Mouse (Mus musculus) spleen, postnatal 4 days (tissue): ENCODE results near the gene Galnt14.

Experiments used
- DNase-seq, 2 experiments: peaks; one replicate each; pipeline ENCODE4 v3.0.0; 2022; ENCODE audit warnings: low spot score in 2 of 2

The Galnt14 gene

GRCm38 (mm10) chr17:73668996-73669395 lies 41.3 kb downstream of the Galnt14 start:
- DNase-seq = no peak

- no peak for DNase-seq
Measured at GRCm38 (mm10) chr17:73663237-73663636, 47.0 kb downstream of the Galnt14 start.

GRCm38 (mm10) chr17:73658731-73659445 lies 51.4 kb downstream of the Galnt14 start:
- no peak for DNase-seq

- no peak for DNase-seq
Measured at GRCm38 (mm10) chr17:73656373-73656772, 53.9 kb downstream of the Galnt14 start.

- DNase-seq = no peak
Measured at GRCm38 (mm10) chr17:73654261-73654660, 56.0 kb downstream of the Galnt14 start.

GRCm38 (mm10) chr17:73649371-73649770 lies 60.9 kb downstream of the Galnt14 start:
- DNase-seq = no peak

- no peak for DNase-seq
Measured at GRCm38 (mm10) chr17:73641676-73642075, 68.6 kb downstream of the Galnt14 start.

GRCm38 (mm10) chr17:73640117-73640480 lies 70.2 kb downstream of the Galnt14 start:
- no peak for DNase-seq

- no peak for DNase-seq
Measured at GRCm38 (mm10) chr17:73639401-73640116, 70.7 kb downstream of the Galnt14 start.

- DNase-seq = peak in 1 of 2 experiments; percentile 13
Measured at GRCm38 (mm10) chr17:73636988-73637387, 73.3 kb downstream of the Galnt14 start.

- no peak for DNase-seq
Measured at GRCm38 (mm10) chr17:73634896-73635295, 75.4 kb downstream of the Galnt14 start.

GRCm38 (mm10) chr17:73633991-73634710 lies 76.1 kb downstream of the Galnt14 start:
- no peak for DNase-seq

- DNase-seq = no peak
Measured at GRCm38 (mm10) chr17:73628263-73628914, 81.9 kb downstream of the Galnt14 start.

GRCm38 (mm10) chr17:73626912-73627311 lies 83.3 kb downstream of the Galnt14 start:
- no peak for DNase-seq

GRCm38 (mm10) chr17:73620049-73620448 lies 90.2 kb downstream of the Galnt14 start:
- no peak for DNase-seq

- no peak for DNase-seq
Measured at GRCm38 (mm10) chr17:73602552-73603478, 107.4 kb downstream of the Galnt14 start.

- no peak for DNase-seq
Measured at GRCm38 (mm10) chr17:73599923-73600322, 110.3 kb downstream of the Galnt14 start.

GRCm38 (mm10) chr17:73592081-73592480 lies 118.2 kb downstream of the Galnt14 start:
- DNase-seq = no peak

GRCm38 (mm10) chr17:73587573-73587972 lies 122.7 kb downstream of the Galnt14 start:
- no peak for DNase-seq

GRCm38 (mm10) chr17:73574186-73574585 lies 136.1 kb downstream of the Galnt14 start:
- no peak for DNase-seq

GRCm38 (mm10) chr17:73572881-73573280 lies 137.4 kb downstream of the Galnt14 start:
- no peak for DNase-seq
